Mouse (Mus musculus) stomach, embryonic 16.5 days (tissue): Measurements from ENCODE around the gene Card19. TPM values are rescaled to one million over a fixed set of nuclear protein-coding genes. Genes with fewer than 3 reads are reported as not detected.
A peak's percentile ranks its signal among the peaks of the same experiment; 100 is the strongest.

ENCODE experiments used
- ATAC-seq: fragments of 200-750 bp; cut with Nextera tagmentation; 2 replicates; pipeline ENCODE4 v1.8.0; 2017; ENCODE audit warnings: moderate number of reproducible peaks, moderate TSS enrichment; ENCODE audit not compliant: insufficient read depth, low FRiP score
- H3K27ac ChIP-seq: fragments of 300-500 bp; sonication (generic); 2 replicates; pipeline ENCODE4 v1.5.1; 2014; ENCODE audit warnings: low read length
- H3K27me3 ChIP-seq: fragments of 300-500 bp; sonication (generic); 2 replicates; pipeline ENCODE4 v1.6.1; 2014; ENCODE audit warnings: low read length, control low read depth, mixed read lengths; ENCODE audit not compliant: control insufficient read depth, insufficient read depth
- H3K36me3 ChIP-seq: fragments of 300-500 bp; sonication (generic); 2 replicates; pipeline ENCODE4 v1.6.1; 2014; ENCODE audit warnings: low read length; ENCODE audit not compliant: control insufficient read depth, insufficient read depth
- H3K4me1 ChIP-seq: fragments of 300-500 bp; sonication (generic); 2 replicates; pipeline ENCODE4 v1.6.1; 2014; ENCODE audit warnings: low read length, control low read depth, mixed read lengths; ENCODE audit not compliant: control insufficient read depth, insufficient read depth
- H3K4me2 ChIP-seq: fragments of 300-500 bp; sonication (generic); 2 replicates; pipeline ENCODE4 v1.6.1; 2014; ENCODE audit warnings: low read depth, low read length, mixed read lengths
- H3K4me3 ChIP-seq: fragments of 300-500 bp; sonication (generic); replicated peaks from 2 replicates; pipeline ENCODE4 v1.5.1; 2014; ENCODE audit warnings: mild to moderate bottlenecking, low read length
- H3K9ac ChIP-seq: fragments of 300-500 bp; sonication (generic); 2 replicates; pipeline ENCODE4 v1.6.1; 2014; ENCODE audit warnings: low read length
- H3K9me3 ChIP-seq: fragments of 300-500 bp; sonication (generic); replicated peaks from 2 replicates; pipeline ENCODE4 v1.6.1; 2016; ENCODE audit warnings: low read length, control low read depth; ENCODE audit not compliant: control insufficient read depth
- WGBS: fragments of 180-500 bp; shearing (Covaris S2); extraction: QIAGEN DNeasy Blood & Tissue Kit; methylation state at CpG from one replicate; pipeline ENCODE4 v1.1.7; 2014; 5-methylcytosine and 5-hydroxymethylcytosine counted together
- polyA plus RNA-seq: library from polyadenylated mRNA; unstranded; fragments of >200 nt; fragmentation: Nextera tagmentation; extraction: Ambion mirVana; gene quantifications from 2 replicates; pipeline ENCODE4 v1.2.1, GENCODE M21; 2015

Card19 gene
- polyA plus RNA-seq, 1 experiment from 2014 or later, result 56.4 TPM

DNA sequence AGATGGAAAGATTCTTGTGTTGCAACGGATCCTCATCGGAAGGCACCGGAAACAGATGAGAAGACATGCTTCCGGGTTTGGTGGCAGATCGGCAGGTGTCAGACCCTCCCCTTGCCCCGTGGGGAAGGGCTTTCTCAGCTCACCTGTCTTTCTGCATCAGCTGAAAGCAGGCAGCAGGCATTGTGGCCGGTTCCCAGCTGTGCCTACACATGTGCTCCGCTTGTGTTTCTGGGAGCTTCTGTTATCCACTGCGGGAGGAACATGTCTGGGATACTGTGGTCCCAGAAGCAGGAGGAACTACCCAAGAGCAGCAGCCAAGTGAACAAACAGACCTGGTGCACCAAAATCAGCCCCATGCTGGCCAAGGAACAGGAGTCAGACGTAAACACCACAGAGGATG, 40.3 kb downstream of the Card19 start:
- no peak overlapping the region for H3K4me3 ChIP-seq
- H3K9ac ChIP-seq, result no peak overlapping the region
- no peak overlapping the region for H3K27ac ChIP-seq
- H3K27me3 ChIP-seq, result no peaks in the 10 kb centered on the region; the same call in 1 of the 2 replicates
- H3K4me2 ChIP-seq, result no peak overlapping the region
- WGBS, result 69% methylated on average over 10 of the region's 10 CpGs
- H3K9me3 ChIP-seq, result no peaks in the 10 kb centered on the region
- H3K36me3 ChIP-seq, result no peaks in the 10 kb centered on the region
- H3K4me1 ChIP-seq, result peaks cover 3% of the 10 kb centered on the region; the same call in 1 of the 2 replicates
- no peak for ATAC-seq

DNA sequence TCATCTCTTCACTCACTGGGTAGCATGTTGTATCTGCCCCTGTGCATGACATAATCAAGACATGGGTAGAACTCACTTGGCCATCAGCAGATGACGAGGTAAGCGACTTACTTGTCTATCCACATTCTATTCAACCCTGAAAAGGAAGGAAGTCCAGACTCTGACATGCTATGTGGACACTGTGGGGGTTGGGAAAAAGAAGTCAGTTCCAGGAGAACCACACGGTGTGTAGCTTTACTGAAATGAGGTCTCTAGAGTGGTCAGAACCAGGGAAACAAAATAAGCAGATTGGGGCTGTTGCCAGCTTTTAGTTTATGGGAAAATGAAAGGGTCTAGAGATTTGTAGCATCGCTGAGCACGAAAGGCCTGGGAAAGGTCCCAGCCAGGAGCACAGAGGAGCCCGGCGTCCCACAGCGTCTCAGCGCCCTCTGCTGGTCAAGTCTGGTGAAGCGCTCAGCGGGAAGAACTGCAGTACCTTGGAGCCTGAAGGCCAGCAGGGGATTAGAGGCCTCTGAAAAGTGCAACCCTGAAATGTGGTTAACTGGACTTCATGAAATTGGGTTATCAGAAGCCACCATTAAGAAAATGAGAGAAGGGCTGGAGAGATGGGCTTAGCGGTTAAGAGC, 42.8 kb downstream of the Card19 start:
- Histone ChIP-seq H3K27me3 (no peaks in the 10 kb centered on the region; the same call in 1 of the 2 replicates), H3K27ac (no peak overlapping the region), H3K4me1 (no peaks in the 10 kb centered on the region), H3K4me2 (no peak overlapping the region), H3K9ac (no peak overlapping the region), H3K9me3 (no peaks in the 10 kb centered on the region), H3K4me3 (no peak overlapping the region), H3K36me3 (no peaks in the 10 kb centered on the region)
- 6% methylated on average over 12 of the region's 12 CpGs for WGBS
- peak; percentile 64 for ATAC-seq

DNA sequence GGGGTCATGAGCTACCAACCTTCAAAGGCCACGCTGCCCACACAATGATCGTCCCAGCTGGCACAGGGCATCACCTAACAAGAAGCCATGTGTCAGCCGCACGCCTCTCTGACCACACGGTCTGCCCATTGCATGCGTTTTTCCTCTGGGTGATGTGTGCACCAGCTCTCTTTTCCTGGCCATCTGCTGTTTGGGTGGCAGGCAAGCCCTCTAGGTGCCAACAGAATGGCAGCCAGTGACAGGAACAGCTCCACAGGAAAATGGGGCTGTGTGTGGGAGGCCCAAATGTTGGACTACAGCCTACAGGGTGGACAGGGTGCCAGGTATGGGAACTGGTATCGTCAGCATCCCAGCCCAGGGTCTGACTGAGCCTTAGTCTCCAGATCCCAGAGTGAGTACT, 43.5 kb downstream of the Card19 start:
- Histone ChIP-seq H3K4me1 (no peaks in the 10 kb centered on the region), H3K9me3 (no peaks in the 10 kb centered on the region), H3K36me3 (no peaks in the 10 kb centered on the region), H3K4me2 (no peak overlapping the region), H3K4me3 (no peak overlapping the region), H3K27me3 (no peaks in the 10 kb centered on the region; the same call in 1 of the 2 replicates), H3K9ac (no peak overlapping the region), H3K27ac (no peak overlapping the region)
- ATAC-seq, result no peak
- 93% methylated on average over 7 of the region's 7 CpGs for WGBS

DNA sequence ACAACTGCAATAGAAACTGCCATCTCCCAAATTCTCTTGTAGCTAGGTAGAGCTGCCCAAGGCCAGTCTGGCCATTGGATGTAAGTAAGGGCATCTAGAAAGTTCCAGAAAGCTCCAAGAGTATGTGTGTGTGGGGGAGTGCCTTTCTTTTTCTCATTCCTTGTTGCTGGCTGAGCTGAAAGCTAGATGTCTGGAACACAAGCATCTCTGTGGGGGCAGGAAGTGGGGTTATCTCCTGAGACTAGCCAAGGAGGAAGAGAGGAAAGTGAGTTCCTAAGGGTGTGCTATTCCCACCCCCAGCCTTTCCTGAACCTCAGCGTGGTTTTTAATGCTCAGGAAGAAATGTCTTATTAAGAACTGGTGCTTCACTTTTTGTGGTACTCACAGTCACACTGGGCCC, 44.1 kb downstream of the Card19 start:
- WGBS, result 65% methylated on average over 1 of the region's 1 CpGs
- no peak for ATAC-seq
- no peaks in the 10 kb centered on the region; the same call in 1 of the 2 replicates for H3K27me3 ChIP-seq
- no peak overlapping the region for H3K27ac ChIP-seq
- H3K9me3 ChIP-seq, result no peaks in the 10 kb centered on the region
- H3K9ac ChIP-seq, result no peak overlapping the region
- H3K4me1 ChIP-seq, result no peaks in the 10 kb centered on the region
- no peaks in the 10 kb centered on the region for H3K36me3 ChIP-seq
- H3K4me2 ChIP-seq, result no peak overlapping the region
- H3K4me3 ChIP-seq, result no peak overlapping the region

DNA sequence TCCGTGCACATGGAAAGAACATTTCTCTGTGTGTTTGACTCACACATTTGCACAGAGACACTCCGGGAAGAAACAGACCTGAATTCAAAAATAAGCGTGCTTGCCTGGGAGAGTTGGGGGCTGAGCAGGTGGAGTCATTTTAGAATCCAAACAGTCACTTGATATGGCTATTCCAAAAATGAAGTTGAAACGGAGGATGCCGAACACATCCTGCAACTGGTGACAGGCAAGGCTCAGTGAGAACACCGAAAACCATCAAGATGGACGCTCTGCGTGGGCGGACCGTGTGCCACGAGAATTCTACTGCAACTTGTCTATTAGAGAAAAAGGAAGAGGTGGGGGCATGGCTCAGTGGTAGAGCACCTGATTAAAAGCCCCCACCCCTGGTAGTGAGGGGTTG, 45.2 kb downstream of the Card19 start:
- ATAC-seq, result no peak
- Histone ChIP-seq H3K4me2 (no peak overlapping the region), H3K9me3 (no peaks in the 10 kb centered on the region), H3K4me1 (no peaks in the 10 kb centered on the region), H3K9ac (no peak overlapping the region), H3K4me3 (no peak overlapping the region), H3K27me3 (no peaks in the 10 kb centered on the region; the same call in 1 of the 2 replicates), H3K36me3 (no peaks in the 10 kb centered on the region), H3K27ac (no peak overlapping the region)
- WGBS, result 89% methylated on average over 11 of the region's 11 CpGs

DNA sequence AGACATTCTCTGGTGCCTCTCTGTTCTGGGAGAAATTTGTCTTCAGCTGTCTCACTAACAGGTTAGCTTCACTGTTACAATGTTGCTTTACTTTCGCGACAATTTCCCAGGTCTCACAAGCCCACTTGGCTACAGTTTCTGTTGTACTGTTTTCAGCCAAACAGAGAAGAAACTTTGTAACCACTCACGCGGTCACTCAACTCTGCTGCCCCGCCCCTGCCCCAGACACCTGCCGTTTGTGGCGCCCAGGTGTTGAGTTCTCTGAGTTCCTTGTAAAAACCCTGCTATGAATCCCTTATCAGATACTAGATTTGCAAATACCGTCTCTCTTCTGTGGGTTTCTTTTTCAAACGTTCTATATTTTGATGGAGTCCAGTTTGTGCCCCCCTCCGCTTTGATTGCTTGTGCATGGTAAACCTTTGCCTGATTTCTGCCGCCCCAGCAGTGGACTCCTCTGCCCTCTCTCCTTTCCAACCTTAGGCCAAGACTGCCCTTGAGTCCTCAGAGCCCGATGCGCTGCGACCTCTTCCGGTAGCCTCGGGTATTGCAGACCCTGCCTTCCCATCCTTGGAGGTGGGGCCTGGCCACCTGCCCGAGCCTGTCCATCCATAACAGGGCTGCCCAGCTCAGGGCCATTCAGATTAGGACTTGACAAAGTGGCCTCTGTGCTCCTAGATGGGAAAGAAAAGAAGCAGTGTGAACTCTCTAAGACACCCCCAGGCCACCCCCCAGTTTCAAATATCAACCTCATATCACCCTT, 46.2 kb downstream of the Card19 start:
- Histone ChIP-seq H3K27ac (no peak overlapping the region), H3K4me2 (peak overlapping the region; percentile 20; the same call in 1 of the 2 replicates), H3K4me1 (no peaks in the 10 kb centered on the region), H3K9ac (no peak overlapping the region), H3K9me3 (no peaks in the 10 kb centered on the region), H3K27me3 (no peaks in the 10 kb centered on the region; the same call in 1 of the 2 replicates), H3K36me3 (no peaks in the 10 kb centered on the region), H3K4me3 (no peak overlapping the region)
- WGBS, result 16% methylated on average over 17 of the region's 17 CpGs
- peak; percentile 82 for ATAC-seq

DNA sequence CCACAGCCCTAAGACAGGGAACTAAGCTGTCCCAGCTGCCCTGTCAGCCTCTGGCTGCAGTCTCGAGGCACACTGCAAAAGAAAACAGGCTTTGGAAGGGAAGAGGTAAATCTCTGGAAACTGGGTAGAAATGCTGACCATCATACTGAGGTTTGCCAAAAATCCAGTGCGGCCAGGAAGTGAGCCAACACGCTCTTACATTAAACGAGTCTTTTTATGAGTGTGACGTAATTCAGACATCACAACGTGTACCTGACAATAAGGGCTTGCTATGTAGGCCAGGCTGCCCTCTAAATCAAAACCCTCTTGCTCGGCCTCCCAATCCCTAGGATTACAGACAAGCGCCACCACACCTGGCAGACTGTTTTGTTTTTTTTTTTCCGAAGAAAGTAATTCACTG, 48.8 kb downstream of the Card19 start:
- no peaks in the 10 kb centered on the region; the same call in 1 of the 2 replicates for H3K27me3 ChIP-seq
- no peak for ATAC-seq
- no peaks in the 10 kb centered on the region for H3K36me3 ChIP-seq
- H3K9me3 ChIP-seq, result no peaks in the 10 kb centered on the region
- no peak overlapping the region for H3K4me3 ChIP-seq
- H3K4me1 ChIP-seq, result 0 out of 2 replicates have a peak, but pooled peaks cover 3% of the 10 kb centered on the region
- no peak overlapping the region for H3K27ac ChIP-seq
- H3K4me2 ChIP-seq, result no peak overlapping the region
- WGBS, result 58% methylated on average over 9 of the region's 9 CpGs
- peak overlapping the region; percentile 24; the same call in 1 of the 2 replicates for H3K9ac ChIP-seq

DNA sequence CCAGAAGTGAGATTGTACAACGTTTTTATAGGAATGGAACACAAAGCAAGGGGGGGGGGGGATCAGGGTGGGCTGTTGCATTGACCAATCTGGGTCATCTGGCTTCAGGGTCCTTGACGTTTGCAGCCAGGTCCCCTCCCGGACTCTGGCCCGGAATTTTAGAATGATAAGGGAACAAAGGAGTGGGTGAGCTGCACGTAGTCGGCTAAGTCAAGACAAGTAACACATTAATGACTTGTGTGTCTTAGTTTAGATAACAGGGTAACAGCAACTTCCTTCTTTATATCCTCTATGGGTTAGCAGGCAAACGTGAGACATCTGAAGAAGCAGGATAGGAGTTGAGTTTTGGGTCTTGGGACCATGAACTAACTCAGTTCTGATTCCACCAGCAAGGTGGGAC, 52.2 kb downstream of the Card19 start:
- peak; percentile 26; the same call in 1 of the 2 replicates for ATAC-seq
- Histone ChIP-seq H3K27ac (peak overlapping the region; percentile 26; the same call in 1 of the 2 replicates), H3K4me2 (no peak overlapping the region), H3K4me3 (no peak overlapping the region), H3K9me3 (no peaks in the 10 kb centered on the region), H3K4me1 (0 out of 2 replicates have a peak, but pooled peaks cover 3% of the 10 kb centered on the region), H3K9ac (no peak overlapping the region), H3K27me3 (no peaks in the 10 kb centered on the region), H3K36me3 (no peaks in the 10 kb centered on the region)
- 46% methylated on average over 7 of the region's 7 CpGs for WGBS

DNA sequence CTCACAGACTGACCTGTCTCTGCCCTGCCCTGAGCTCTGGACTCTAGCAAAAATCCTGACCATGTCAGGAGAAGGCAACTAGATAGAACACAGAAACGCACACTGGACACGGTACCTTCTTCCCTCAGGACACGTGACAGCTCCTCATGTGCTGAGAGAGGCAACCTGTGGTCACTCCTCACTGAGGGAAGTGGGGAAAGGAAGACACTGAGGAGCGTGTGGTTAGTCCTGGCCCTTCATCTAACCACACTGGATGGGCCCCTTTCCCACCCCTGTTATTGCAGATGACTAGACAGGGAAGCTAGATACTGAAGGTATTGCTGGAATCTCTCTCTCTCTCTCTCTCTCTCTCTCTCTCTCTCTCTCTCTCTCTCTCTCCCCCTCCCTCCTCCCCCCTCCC, 53.1 kb downstream of the Card19 start:
- Histone ChIP-seq H3K4me1 (0 out of 2 replicates have a peak, but pooled peaks cover 3% of the 10 kb centered on the region), H3K9me3 (no peaks in the 10 kb centered on the region), H3K9ac (no peak overlapping the region), H3K4me2 (no peak overlapping the region), H3K36me3 (no peaks in the 10 kb centered on the region), H3K4me3 (no peak overlapping the region), H3K27ac (no peak overlapping the region), H3K27me3 (no peaks in the 10 kb centered on the region)
- no peak for ATAC-seq
- 64% methylated on average over 4 of the region's 4 CpGs for WGBS
